Mouse (Mus musculus): ENCODE data around the gene 5530401A14Rik.

DNA sequence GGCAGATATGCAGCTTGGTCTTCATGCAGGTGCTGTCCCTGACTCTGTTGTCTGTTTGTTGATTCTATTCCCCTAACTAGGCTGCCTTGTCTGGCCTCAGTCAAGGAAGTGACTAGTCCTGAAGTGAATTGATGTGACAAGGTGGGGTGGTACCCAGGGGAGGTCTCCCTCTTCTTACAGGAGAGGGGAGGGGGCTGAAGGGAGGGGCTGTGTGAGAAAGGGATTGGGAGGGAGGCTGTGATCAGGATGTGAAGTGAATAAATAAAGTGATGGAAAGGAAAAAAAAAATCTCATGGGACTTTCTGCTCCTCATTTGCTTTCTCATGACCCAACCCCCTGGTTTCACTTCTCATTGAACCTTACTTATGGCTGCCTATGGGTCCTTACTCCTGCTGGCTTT lies 41.8 kb downstream of the 5530401A14Rik start:
- no peak for TF ChIP-seq GATA1 (IDR thresholded peaks at IDR 0.05; ENCODE audit: borderline replicate concordance, low read length)
- no peak for TF ChIP-seq CTCF (IDR thresholded peaks at IDR 0.05; ENCODE audit: low read depth, low read length)
- TF ChIP-seq TAL1 (conservative IDR thresholded peaks at IDR 0.05; ENCODE audit: low read depth, low read length), result no peak
- TF ChIP-seq POLR2AphosphoS5 (IDR thresholded peaks at IDR 0.05; ENCODE audit: insufficient replicate concordance, low read depth, low read length), result no peak

Measured in G1E (cell line).